Mouse (Mus musculus) mature B cell (primary cell): Measurements from ENCODE around the gene Thbs3.

Experiments used
- in situ Hi-C: fragments of 300-500 bp; cut with MboI; formaldehyde crosslinking; loops from 2 replicates; pipeline ENCODE4 v1.14.3; 2019

Gene Thbs3

GRCm38 (mm10) chr3:89214681-89215411 is at the start of gene Thbs3:
Gene Thbs3, plus strand, starts transcription at chr3:89215180.
- in situ Hi-C loops: no loop called here

GRCm38 (mm10) chr3:89165268-89165870 is 49.6 kb upstream of the Thbs3 start:
- in situ Hi-C loops: no loop called here

DNA sequence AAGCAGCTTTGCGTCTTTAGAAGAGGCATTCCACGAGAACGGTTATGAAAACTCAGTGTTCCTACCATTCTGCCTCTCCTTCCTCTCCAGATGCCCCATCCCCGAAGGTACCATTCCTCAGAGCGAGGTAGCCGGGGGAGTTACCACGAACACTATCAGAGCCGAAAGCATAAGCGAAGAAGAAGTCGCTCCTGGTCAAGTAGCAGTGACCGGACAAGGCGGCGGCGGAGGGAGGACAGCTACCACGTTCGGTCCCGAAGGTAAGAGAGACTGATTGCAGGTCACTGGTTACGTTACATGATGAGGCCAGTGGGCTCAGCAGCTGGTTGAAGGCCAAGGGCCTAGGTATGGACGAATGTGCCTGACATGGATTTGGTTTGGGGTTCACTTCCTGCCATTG is 48.0 kb upstream of the Thbs3 start:
- in situ Hi-C loops: no loop called here

DNA sequence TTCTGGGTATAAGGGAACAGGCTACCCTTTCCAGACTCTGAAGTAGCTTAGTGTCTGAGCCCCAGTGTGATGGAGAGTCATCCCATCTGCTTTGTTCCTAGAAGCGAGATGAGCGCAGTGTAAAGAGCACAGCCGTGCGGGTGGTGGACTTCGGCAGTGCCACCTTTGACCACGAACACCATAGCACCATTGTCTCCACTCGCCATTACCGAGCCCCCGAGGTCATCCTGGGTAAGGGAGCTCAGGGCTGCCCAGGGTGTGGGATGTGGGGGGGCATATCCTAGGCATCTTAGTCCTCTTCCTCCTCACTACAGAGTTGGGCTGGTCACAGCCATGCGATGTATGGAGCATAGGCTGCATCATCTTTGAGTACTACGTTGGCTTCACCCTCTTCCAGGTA is 40.1 kb upstream of the Thbs3 start:
- in situ Hi-C loops: no loop called here

GRCm38 (mm10) chr3:89175544-89175943 is 39.4 kb upstream of the Thbs3 start:
- in situ Hi-C loops: no loop called here

DNA sequence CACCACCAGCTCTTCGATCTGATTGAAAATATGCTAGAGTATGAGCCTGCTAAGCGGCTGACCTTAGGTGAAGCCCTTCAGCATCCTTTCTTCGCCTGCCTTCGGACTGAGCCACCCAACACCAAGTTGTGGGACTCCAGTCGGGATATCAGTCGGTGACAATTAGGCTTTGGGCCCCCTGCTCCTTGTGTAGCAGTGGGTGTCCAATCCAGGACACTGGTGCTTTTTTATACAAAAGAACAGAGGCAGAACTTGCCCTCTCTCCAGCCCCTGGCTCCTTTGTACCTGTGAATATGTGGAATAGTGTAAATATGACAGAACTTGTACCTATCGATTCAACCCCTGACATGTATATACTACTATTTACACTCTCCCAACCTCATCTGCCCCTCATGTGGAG is 38.6 kb upstream of the Thbs3 start:
- in situ Hi-C loops: no loop called here

DNA sequence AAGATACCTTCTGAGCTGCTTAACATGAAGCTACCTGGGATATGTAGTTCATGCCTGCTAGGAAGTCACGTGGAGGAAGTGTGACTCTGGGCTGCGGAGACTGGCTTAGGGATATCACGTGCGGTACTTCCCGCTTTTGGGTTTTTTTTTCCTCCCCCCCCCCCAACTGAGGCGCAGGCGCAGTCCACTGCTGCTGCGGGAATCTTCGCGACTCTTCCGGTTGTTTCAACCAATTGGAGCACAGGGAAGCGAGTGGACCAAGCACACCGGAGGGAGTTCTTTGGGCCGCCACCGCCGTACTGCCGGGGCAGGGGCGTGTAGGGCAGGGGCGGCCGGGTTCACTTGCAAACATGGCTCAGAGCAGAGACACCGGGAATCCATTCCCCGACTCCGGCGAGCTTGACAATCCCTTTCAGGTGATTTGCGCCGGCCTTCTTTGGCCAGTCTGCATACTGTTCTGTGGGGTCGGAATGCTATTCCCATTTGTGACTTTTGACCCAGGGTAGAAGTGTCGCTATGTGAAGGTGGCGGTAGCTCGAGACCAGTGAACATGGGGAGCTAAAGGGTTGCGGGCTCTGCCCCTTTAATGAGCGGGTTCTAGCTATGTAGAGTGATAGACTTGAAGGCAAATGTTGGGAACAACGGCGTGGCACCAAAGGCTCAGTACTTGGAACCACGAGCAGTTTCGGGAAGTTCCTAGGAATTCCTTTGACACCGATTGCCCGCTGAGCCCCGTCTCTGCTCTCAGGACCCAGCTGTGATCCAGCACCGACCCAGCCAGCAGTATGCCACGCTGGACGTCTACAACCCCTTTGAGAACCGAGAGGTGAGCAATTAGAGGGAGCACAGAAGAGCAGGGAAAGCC is 37.5 kb upstream of the Thbs3 start, which contains the start of gene Scamp3:
Gene Scamp3 (plus strand): TSS at position 232 of the 865 bp plus-strand sequence.
- in situ Hi-C loops: no loop called here

DNA sequence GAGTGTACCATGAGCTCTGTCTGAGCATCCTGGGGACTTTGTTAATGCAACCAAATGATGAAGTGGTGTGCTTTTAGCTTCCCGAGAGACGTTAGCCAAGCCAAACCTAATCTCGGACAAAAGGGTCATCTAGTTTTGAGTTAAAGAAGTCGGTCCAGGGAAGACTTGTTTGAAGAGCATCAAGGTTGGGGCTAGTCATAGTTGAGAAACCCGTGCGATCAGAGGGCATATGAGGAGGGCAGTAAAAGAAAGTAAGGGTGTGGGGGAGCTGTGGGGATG is 36.9 kb upstream of the Thbs3 start:
- in situ Hi-C loops: no loop called here

DNA sequence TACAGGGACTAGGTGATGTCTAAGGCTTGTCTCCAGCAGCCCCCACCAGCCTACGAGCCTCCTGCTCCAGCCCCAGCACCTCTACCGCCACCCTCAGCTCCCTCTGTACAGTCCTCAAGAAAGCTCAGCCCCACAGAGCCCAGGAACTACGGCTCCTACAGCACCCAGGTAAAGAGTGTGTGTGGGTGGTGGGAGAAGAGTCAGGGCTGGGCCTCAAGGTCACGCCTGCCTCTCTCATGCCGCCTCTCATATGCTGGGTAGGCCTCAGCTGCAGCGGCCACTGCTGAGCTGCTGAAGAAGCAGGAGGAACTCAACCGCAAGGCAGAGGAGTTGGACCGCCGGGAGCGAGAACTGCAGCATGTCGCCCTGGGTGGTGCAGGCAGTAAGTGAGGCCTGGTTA is 35.9 kb upstream of the Thbs3 start:
- in situ Hi-C loops: no loop called here

GRCm38 (mm10) chr3:89181749-89182500 is 33.1 kb upstream of the Thbs3 start:
- in situ Hi-C loops: no loop called here

DNA sequence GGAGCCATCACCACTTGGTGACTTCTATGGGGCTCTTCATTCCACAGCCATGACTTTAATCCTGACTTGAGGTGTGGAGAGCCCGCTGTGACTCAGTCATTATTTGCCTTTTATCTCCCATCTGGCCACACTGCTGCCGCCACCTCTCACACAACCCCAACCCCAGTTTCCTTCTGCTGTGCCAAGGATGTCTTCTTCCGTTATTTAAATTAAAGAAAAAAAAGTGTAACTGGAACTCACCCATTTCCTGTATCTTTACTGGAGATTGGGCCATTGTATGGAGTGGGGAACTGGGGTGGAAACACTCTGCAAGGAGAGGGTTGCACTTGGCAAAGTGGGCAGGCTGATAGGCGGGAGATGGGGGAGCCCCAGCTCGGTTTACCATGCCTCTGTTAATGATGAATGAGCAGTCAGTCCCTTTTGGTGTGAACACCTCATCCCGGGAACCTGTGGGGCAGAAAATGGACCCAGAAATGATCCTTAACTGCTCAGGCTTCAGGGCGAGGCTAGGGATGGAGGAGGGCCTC is 32.4 kb upstream of the Thbs3 start:
- in situ Hi-C loops: no loop called here

DNA sequence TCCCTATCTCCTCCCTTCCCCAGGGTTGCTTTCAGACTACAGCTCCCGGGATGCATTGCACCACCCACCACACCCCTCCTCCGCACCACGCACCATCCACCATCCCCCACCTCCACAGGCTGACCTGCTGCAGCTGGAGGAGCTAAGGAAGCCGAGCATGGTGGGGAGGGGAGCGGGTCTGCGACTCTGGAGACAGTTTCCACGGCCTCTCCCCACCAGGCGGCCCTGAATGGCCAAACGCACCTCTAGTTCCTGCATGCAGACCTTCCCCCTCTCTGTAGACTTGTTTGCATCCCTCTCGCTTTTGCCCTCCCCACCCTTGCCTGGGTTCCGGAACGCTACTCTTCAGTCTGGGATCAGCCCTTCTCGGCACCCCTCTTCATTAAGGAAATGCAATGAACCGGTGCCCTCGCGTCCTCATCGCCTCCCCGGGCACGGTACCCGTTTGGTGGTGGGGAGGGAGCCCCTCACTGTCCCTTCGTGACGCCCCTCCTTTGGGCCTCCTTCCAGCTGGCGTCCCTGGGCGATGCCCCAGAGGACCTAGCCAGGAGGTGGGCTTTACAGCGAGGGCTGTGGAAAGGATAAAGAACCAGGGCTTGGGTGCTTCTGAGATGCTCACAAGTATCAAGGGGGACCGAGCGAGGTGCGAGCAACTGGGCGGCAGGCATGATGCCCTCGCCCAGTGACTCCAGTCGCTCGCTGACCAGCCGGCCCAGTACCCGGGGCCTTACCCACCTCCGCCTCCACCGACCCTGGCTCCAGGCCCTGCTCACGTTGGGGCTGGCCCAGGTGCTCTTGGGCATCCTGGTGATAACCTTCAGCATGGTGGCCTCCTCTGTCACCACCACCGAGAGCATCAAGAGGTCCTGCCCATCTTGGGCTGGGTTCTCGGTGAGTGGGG is 31.7 kb upstream of the Thbs3 start, which contains the start of gene Fam189b:
Gene Fam189b (plus strand): TSS at position 86 of the 901 bp plus-strand sequence.
- in situ Hi-C loops: no loop called here

GRCm38 (mm10) chr3:89183959-89184315 is 31.0 kb upstream of the Thbs3 start:
- in situ Hi-C loops: no loop called here

DNA sequence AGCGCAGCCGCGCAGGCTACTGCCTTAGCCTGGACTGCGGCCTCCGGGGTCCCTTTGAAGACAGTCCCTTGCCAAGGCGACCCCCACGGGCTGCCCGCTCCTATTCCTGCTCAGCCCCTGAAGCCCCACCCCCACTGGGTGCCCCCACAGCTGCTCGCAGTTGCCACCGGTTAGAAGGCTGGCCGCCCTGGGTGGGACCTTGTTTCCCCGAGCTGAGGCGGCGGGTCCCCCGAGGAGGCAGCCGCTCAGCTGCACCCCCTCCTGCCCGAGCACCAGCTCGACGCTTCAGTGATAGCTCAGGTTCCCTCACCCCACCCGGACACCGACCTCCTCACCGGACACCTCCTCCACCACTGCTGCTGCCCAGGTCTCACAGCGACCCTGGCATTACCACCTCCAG is 27.8 kb upstream of the Thbs3 start:
- in situ Hi-C loops: no loop called here

- in situ Hi-C loops: no loop called here
Measured at GRCm38 (mm10) chr3:89187690-89188477, 27.1 kb upstream of the Thbs3 start.

- in situ Hi-C loops: no loop called here
Measured at GRCm38 (mm10) chr3:89188478-89188875, 26.5 kb upstream of the Thbs3 start.

GRCm38 (mm10) chr3:89190436-89190835 is 24.5 kb upstream of the Thbs3 start:
- in situ Hi-C loops: no loop called here

- in situ Hi-C loops: no loop called here
Measured at GRCm38 (mm10) chr3:89193351-89193750, 21.6 kb upstream of the Thbs3 start.

- in situ Hi-C loops: no loop called here
Measured at GRCm38 (mm10) chr3:89193853-89194252, 21.1 kb upstream of the Thbs3 start.
